Mouse (Mus musculus): ENCODE measurements around the gene Ercc6l2.

Gene Ercc6l2

GRCm38 (mm10) chr13:63936369-63936768, 121.3 kb downstream of the Ercc6l2 start:
- DNase-seq: no peak

DNA sequence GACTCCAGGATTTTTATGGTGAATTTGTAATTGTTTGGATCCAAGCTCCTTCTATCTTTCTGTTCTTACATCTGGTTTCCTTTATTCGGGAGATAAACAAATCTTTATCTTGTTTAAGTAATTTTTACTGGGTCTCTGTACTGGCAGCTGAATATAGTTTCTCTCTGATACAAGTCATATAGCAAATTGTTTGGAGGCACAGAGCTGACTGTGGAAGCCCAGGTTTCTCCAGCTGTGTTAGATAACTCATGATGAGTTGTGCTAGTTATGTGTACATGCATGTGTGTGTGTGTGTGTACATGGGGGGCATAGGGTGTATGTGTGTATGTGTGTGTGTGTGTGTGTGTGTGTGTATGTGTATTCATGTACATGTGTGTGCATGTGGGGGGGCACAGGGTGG, 125.2 kb downstream of the Ercc6l2 start:
- no peak for DNase-seq

- DNase-seq: no peak
Measured at GRCm38 (mm10) chr13:63941170-63941569, 126.1 kb downstream of the Ercc6l2 start.

DNA sequence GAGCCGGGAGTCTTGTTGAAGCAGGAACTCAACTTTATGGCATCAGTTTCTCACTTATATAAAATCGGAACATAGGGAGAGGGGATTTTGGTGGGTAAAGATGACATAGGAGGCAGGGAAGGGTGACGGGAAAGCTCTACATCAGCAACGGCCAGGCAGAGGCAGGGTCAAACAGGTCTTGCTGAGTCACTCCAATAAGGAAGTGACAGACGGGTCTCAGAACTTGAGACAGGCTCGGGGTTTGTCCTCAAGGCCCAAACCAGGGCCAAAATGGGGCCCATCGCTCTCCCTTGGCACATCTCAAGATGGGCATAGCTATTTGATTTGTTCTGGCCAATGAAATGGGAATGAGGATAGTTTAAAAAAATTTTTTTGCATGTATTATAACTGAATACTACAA, 128.6 kb downstream of the Ercc6l2 start:
- DNase-seq: no peak

GRCm38 (mm10) chr13:63944344-63945021, 129.4 kb downstream of the Ercc6l2 start:
- no peak for DNase-seq

All from kidney, adult 18-20 months (tissue).